Mouse (Mus musculus) hematopoietic stem cell, adult 5-6 weeks (primary cell): ENCODE results near the gene Sema5a. TPM values are rescaled to one million over a fixed set of nuclear protein-coding genes. Genes with fewer than 3 reads are reported as not detected.

Source experiments
- ATAC-seq, 2 experiments: fragments of 125-278 bp in 1 of 2; replicated peaks in 1 of 2; 2 replicates each; pipeline ENCODE4 v1.8.0; 2016 to 2017; ENCODE audit warnings: inconsistent platforms in 2 of 2, mild to moderate bottlenecking in 2 of 2, moderate number of reproducible peaks in 2 of 2, low read depth in 1 of 2, moderate TSS enrichment in 1 of 2; ENCODE audit not compliant: low FRiP score in 2 of 2, poor library complexity in 2 of 2, severe bottlenecking in 2 of 2, insufficient read depth in 1 of 2, low TSS enrichment in 1 of 2
- total RNA-seq: library from RNA; stranded (forward); fragments of 172-1452, 232-1000 nt; gene quantifications from 2 replicates; pipeline ENCODE4 v1.2.3, GENCODE M21; 2017

Gene Sema5a
- total RNA-seq, 1 experiment from 2014 or later: not detected

DNA sequence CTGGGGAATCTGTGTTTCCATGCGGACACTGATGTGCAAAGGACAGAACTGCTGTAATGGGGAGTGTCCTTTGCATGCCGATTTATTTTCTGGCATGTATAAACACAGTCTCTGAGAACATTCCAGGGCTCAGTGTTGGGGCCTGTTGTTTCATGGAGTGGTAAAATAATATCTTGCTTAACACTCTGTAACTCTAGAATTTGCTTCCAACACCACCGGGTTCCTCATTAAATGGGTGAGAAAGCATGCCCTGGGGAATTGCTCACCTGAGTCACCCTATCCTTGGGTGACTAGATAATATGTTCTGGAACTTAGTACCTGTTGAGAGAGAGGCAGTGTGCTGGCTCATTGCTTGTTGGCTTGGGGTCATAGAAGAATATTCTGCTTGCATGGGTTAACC, 135.7 kb downstream of the Sema5a start:
- no peak for ATAC-seq

DNA sequence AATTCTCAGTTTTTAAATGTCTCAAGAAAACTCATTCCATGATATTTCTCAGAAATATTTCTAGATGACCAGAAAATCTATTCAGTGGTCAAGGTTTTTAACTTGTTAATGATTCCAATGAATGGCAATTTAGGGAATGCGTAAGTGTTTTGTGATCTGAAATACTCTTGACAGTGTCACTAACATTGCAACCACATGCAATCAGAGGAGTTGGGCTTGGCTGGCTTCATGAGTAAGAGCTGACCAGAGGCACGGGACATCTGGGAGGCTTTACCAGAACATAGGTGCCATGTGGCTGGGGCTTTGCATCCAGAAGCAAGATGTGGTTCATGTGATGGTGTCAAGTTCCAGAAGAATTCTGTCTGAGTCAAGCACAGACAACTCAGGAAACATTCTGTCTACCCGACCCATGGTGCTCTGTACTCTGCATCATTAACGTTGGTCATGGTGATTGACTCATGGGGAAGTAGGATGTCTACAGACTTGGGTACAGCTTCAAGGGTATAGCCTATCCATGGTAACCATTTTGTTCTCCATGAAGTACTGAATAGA, 138.4 kb downstream of the Sema5a start:
- no peak for ATAC-seq

DNA sequence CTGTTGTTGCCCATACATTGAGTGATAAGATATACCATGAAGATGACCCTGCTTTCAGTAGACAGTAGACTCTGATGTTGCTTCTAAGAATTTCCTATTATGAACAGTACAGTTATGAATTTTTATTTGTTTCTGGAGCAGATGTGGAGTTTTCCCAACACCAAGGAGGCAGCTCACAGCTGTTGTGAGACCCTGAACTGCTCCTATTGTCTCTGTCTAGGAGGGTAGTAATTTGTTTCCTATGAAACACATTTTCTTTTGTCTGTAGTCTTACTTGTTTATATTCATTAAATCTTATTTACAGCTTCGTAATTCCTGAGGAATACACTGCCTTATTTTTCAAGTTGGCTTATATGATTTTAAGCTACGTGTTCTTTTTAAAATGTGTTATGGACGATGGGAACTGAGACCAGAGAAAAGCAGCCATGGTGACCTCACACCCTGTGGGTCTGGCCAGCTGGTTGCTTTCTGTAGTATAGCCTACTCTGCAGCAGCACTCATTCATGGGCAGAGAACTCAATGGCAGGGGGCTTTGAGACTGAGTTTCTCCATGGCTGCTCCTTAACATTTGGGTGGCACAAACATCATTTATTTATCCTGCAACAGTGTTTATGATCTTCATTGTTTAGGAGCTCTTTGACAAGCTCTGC, 151.8 kb downstream of the Sema5a start:
- no peak for ATAC-seq

DNA sequence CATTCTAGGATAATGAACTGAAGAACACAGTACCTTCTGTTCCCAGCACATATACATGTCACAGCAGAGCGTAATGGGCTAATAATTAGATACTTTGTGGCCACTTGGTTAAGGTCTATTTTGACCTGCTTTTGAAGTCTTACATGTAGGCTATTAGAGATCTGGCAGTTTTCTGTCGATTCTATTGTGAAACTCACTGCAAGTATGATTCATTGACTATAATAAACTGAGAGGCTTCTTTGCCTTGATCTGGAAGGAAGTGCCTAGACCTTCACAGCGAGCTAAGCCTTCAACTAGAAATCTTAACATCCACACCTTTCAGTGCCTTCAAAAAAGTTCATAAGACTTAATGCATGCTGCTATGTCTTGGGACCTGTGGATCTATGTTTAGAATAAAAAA, 152.5 kb downstream of the Sema5a start:
- ATAC-seq: no peak

DNA sequence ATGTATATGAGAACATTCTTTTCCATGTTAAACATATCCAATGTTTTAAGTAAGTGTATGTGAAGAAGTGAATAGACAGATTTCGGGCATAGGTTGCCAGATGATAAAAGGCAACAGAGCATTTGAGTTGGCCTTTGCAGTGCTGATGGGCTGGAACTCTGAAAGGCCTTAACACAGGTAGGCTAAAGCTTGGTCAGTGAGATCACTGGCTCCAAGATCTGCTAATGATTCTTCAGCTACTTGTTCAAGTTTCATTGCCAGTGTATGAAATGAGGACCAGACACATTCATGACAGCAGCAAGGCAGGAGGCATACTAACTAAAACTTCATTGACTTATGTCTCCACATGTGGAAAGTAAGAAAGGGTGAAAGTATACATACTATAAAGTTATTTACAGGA, 154.1 kb downstream of the Sema5a start:
- ATAC-seq: no peak

DNA sequence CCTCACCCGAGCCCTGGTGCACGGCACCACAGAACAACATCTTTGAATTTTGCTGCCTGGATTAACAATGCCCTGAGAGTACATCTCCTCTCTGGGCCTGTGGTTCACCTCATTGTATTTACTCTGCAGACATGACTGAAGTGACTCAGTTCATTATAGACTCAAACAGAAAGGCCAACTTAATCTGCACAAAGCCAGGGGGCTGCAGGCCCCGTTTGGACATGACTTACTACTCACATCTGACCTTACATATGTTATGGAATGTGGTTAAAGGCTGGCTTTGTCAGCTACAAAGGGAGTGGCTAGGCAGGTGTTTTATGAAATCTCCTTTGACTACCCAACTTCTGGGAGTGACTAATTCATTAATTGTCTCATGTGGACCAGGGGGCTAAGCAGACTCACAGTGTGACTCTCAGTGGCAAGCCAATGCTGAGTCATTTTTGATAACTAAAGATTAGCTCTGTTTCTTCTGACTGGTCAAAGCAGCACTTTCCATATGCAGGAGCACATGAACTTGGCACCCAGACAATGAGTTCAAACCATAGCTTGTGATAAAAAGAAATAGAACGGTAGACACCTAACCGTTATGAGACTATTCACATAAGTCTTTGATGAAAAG, 157.4 kb downstream of the Sema5a start:
- no peak for ATAC-seq

DNA sequence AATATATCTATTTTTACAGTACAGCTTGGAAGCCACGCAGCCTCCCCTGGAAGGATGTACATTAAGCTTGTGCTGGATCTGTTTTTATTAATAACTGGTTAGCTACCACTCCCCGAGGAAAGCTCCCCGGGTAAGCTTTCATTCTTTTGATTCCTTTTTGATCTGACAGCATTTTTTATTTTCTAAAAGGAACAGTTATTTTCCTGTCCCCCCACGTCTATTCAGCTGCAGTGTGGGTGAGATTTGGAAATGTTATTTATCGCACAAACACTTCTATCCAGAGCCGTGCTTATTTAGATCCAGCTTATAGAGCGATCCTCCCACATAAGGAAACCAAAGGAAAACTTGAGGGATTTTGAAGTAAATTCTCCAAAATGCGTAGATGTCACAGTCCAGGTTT, 158.7 kb downstream of the Sema5a start:
- ATAC-seq: no peak

DNA sequence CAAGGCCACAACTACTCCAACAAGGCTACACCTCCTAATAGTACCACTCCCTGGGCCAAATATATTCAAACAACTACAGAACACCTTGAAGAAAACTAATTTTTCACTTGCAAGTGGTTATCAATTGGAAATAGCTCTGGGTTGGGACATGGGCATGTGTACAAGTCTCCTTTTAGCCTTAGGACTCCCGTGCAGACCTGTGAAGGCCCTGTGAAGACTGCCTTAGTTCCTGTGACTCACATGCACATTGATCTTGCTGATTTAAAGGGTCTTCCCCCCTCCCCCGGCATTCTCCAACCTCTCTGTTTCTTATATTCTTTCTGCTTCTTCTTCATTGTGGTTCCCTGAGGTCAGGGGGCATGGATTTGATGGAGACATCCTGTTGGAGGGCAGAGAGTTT, 161.8 kb downstream of the Sema5a start:
- ATAC-seq: no peak

DNA sequence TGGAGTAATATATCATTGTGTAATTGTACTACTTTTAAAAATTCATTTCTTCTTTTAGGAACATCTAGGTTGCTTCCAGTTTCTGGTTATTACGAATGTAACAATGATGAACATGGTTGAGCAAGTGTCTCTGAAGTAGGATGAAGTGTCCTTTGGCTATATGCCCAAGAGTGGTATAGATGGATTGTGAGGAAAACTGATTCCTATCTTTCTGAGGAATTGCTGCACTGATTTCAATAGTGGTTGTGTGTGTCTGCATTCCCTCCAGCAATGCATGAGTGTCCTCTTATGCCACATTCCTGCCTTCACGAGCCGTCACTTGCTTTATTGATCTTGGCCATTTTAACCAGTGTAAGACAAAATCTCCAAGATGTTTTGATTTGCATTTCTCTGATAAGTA, 163.2 kb downstream of the Sema5a start:
- ATAC-seq: no peak

DNA sequence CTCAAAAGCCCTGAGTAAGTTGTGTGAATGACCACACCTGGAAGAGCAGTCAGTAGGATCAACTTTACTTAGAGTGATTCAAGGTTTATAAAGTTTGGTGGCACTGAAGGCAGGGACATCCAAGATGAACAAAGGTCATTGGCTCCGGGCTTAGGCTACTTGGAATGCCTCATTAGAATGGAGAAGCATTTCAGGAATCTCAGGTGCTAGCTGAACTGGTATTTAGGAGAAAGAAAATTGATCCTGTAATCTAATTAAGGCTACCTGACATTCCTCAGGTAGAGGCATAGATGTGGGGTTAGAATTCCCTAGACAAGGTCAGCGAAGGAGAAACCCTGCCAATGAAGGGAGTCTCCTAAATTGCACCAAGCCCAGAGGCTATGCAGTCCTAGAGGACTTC, 171.7 kb downstream of the Sema5a start:
- ATAC-seq: no peak

DNA sequence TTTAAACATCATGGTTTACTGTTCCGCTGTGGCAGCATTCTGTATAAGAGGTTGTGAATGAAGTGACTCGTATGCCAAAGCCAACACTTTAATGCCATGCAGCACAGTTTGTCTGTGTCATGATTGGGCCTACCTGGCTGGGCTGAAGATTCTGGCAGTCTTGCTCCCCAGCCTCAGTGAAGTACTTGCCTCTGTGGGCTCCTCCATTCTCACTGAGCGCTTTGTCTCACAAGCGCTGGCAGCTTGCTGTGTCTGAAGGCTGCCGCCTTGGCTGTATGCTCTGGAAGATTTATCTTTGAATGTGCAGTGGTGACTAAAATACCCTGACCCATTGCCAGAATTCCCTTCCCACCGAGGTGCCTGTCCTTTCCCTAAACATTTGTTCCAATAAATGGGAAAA, 178.0 kb downstream of the Sema5a start:
- no peak for ATAC-seq

DNA sequence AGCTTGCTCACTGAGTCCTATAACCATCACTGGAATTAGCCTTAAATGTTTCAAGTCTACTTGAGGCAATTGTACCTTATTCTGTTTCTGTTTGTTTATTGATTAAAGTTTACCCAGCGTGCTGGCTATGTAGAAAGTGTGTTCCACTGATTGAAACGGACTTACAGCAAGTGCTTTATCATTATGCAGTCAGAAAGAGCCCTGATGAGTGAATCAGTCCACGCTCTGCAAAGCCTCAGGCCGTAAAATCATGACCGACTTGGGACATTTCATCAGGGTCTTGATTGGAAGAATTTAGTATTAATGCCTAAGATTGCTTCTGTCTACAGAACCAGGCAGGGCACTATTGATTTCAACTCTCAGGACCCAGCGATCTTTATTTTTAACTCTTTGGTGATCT, 178.5 kb downstream of the Sema5a start:
- no peak for ATAC-seq

DNA sequence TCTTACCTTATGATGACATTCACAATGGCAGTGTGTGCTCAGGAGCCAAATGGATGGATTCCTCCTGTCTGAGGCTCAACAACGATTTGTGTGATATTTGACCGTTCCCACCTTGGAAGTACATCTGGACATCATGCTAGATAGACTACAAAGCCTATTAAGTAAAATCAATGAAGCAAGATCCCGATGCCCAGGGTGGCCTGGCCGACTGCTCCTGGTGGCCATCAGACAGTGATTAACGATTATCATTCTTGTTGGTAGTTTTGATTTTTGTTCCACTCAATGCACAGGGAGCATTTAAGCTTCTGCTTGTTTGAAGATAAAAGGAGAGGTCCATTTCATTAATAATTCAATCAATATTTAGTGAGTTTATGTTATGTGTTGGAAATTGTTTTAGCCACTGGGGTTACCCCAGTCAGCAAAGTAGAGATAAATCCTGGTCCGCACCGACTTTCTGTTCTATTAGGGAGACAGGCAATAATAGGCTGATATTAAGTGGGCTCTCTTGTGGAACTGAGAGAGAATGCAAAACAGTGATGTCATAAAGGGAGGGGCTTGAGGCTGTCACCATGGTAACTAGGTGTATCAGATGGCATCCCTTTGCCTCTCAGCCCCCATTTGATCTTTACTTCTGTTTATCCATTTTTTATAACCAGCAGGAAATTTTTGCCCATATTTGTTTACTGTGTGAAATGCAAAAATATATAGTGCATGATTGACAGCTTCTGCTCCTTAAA, 182.7 kb downstream of the Sema5a start:
- ATAC-seq: no peak

DNA sequence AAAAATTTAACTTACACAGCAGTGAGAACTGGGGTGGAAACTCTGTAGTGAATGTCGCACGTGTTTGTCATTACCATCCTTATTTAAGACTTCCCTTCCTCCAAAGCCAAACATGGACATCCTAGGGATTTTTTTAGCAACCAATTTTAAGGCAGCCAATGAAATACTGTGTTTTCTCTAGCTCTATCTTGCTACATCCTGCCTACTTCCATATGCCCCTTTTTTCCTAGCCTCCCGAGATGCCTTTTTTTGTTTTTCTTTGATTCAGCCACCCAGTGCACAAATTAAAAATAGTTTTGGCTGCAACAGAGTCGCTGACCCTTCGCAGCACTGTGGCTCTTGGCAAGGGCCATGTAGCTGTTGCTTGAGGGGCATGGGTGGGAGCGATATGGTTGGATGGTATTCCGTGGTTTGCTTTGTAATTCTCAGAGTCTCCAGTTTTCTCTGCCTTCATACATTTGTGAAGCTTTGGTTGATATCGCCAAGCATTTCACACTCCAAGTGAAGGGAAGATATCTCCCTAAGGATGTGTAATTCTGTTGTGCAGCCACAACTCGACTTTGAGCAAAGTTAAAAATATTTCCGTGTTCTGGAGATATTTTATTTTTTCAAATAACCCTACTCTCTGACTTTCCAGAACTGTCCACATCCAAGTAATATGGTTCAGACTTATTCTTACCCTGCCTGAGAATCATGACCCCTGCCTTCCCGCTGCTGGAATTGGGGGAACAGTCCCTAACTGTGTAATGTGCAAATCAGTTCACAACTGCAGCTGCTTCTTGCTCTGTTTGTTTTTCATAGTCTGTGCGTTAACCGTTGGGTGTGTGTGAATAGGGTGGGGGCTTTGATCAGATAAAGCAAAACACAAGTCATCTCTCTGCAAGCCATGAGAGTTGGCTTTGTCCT, 188.6 kb downstream of the Sema5a start:
- no peak for ATAC-seq

DNA sequence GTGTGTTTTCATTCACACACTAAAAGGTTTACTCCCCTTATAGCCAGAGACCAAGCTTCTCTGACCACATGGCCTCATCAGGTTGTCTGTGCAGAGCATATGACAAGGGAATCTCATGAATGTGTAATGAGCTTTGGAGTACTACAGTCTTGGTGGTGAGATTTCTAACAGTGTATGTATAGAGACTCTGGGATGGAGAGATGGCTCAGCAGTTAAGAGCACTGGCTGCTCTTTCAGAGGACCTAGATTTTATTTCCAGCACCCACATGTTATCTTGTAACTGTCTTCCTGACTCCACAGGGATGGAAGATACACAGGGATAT, 189.2 kb downstream of the Sema5a start:
- no peak for ATAC-seq

DNA sequence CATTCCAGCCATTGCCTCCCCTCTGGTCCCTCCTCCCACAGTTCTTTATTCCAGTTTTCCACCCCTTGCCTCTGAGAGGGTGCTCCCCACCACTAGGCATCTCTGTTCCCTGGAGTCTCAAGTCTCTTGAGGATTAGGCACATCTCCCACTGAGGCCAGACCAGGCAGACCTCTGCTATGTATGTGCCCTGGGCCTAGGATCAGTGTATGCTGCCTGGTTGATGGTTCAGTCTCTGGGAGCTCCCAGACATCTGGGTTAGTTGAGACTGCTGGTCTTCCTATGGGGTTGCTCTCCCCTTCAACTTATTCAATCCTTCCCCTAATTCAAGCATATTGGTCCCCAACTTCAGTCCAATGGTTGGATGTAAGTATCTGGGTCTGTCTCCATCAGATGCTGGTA, 189.7 kb downstream of the Sema5a start:
- ATAC-seq: no peak

DNA sequence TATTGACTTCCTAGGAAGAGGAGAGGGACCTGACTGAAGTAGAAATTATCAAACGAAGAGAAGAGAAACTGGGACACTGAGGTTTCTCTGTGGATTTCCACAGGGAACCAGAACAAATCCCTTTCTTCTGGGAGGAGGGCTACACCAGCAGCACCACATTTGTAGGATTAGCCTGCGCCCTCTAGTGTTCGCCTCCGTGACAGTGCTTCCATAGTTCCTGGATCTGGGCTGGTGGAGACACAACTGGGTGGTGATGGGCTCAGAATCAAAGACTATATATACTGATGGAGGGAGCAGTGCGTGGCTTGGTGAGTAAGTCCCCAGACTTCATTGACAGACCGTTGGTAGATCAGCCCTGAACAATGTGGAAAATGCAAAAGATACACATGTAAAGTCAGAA, 193.0 kb downstream of the Sema5a start:
- peak; percentile 53 to 56; a peak in 2 of 4 replicates for ATAC-seq

DNA sequence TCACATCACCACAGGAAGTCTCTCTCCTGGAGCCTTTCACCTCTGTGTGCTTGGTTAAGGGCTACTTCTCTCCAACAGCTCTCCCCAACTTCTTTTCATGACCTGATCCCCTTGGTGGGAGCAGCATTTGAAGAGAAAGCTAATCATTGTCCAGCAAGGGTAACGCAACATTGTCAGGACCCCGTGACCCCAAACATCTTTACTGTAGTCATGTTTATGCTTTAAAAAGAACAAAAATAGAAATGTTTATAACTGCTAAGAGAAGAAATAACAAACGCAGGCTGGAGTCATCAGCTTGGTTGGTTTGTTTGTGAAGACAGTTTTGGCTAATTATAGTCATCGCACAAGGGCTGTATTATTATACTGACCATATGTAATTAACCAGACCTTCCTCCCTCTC, 198.1 kb downstream of the Sema5a start:
- ATAC-seq: no peak
